Mouse (Mus musculus) hindbrain, embryonic 15.5 days (tissue): ENCODE measurements around the gene Nox3. TPM values are rescaled to one million over a fixed set of nuclear protein-coding genes. Genes with fewer than 3 reads are reported as not detected.

ENCODE experiments used
- ATAC-seq: fragments of 200-750 bp; cut with Nextera tagmentation; 2 replicates; pipeline ENCODE4 v1.8.0; 2017; ENCODE audit warnings: low read depth, moderate number of reproducible peaks, moderate TSS enrichment; ENCODE audit not compliant: low FRiP score
- H3K27ac ChIP-seq: fragments of 300-500 bp; sonication (generic); replicated peaks from 2 replicates; pipeline ENCODE4 v1.5.1; 2015; ENCODE audit warnings: mild to moderate bottlenecking, inconsistent platforms
- H3K27me3 ChIP-seq: fragments of 300-500 bp; sonication (generic); 2 replicates; pipeline ENCODE4 v1.6.1; 2015; ENCODE audit warnings: control low read depth, inconsistent platforms
- H3K36me3 ChIP-seq: fragments of 300-500 bp; sonication (generic); 2 replicates; pipeline ENCODE4 v1.6.1; 2015; ENCODE audit warnings: control low read depth, inconsistent platforms
- H3K4me1 ChIP-seq: fragments of 300-500 bp; sonication (generic); replicated peaks from 2 replicates; pipeline ENCODE4 v1.6.1; 2015; ENCODE audit warnings: control low read depth, inconsistent platforms
- H3K4me2 ChIP-seq: fragments of 300-500 bp; sonication (generic); 2 replicates; pipeline ENCODE4 v1.6.1; 2015; ENCODE audit warnings: moderate library complexity, mild to moderate bottlenecking, inconsistent platforms
- H3K4me3 ChIP-seq: fragments of 300-500 bp; sonication (generic); 2 replicates; pipeline ENCODE4 v1.5.1; 2015; ENCODE audit warnings: mild to moderate bottlenecking, inconsistent platforms
- H3K9ac ChIP-seq: fragments of 300-500 bp; sonication (generic); 2 replicates; pipeline ENCODE4 v1.6.1; 2015; ENCODE audit warnings: inconsistent platforms
- H3K9me3 ChIP-seq: fragments of 300-500 bp; sonication (generic); 2 replicates; pipeline ENCODE4 v1.6.1; 2016; ENCODE audit warnings: control low read depth, inconsistent platforms
- WGBS: fragments of 180-500 bp; shearing (Covaris S2); methylation state at CpG from one replicate; pipeline ENCODE4 v1.1.7; 2015; 5-methylcytosine and 5-hydroxymethylcytosine counted together
- polyA plus RNA-seq: library from polyadenylated mRNA; unstranded; fragments of >200 nt; fragmentation: Nextera tagmentation; extraction: Ambion mirVana; gene quantifications from 2 replicates; pipeline ENCODE4 v1.2.1, GENCODE M21; 2015

The Nox3 gene
- polyA plus RNA-seq, 1 experiment from 2014 or later = not detected

GRCm38 (mm10) chr17:3602954-3603672, 92.9 kb downstream of the Nox3 start:
- H3K4me1 ChIP-seq = no peaks in the 10 kb centered on the region; the same call in 1 of the 2 replicates
- no peaks in the 10 kb centered on the region for H3K36me3 ChIP-seq
- no peak overlapping the region for H3K27ac ChIP-seq
- WGBS = 87% methylated on average over 6 of the region's 6 CpGs
- no peak for ATAC-seq
- no peak overlapping the region for H3K4me2 ChIP-seq
- H3K4me3 ChIP-seq = no peak overlapping the region
- no peaks in the 10 kb centered on the region for H3K27me3 ChIP-seq
- H3K9ac ChIP-seq = no peak overlapping the region
- H3K9me3 ChIP-seq = no peaks in the 10 kb centered on the region

DNA sequence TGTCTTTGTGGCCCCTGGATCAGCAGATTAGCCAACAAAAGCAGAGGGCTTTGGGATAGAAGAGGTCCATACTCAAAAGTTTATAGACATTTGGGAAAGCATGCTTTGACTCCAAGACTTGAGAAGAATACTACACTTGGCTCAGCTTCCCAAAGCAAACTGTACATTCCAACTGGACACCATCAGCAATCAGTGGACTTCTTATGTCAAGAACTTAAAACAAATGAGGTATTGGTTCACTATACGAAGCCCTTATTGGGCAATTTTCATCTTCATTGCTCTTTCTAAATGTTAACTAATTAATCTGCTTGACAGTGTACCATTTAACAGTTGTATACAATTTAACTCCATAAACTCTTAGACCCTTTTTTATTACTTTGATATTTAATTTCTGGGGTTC, 97.7 kb downstream of the Nox3 start:
- no peak overlapping the region for H3K27ac ChIP-seq
- no peak overlapping the region for H3K4me3 ChIP-seq
- no peaks in the 10 kb centered on the region for H3K36me3 ChIP-seq
- no peak overlapping the region for H3K4me2 ChIP-seq
- ATAC-seq = no peak
- H3K27me3 ChIP-seq = no peaks in the 10 kb centered on the region
- no peak overlapping the region for H3K9ac ChIP-seq
- H3K4me1 ChIP-seq = no peaks in the 10 kb centered on the region; the same call in 1 of the 2 replicates
- H3K9me3 ChIP-seq = no peaks in the 10 kb centered on the region
- WGBS = 69% methylated on average over 1 of the region's 1 CpGs

DNA sequence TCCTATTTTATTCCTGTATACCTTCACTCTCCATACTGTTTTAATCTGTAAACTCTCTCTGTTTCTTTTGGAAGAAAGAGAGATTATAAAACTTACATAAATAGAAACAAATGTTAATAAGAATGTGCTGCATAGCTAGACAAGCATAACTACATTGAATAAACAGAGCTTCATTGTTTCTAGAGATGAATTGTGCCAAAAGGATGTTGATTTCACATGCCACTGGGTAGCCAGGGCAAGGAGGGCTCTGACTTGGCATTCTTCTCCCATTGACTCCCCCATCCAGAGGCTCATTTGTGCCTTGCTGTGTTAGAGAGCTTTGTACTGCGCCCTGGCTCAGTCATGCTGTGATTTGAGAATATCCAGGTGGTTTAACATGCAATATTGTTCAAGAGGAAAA, 98.2 kb downstream of the Nox3 start:
- no peak overlapping the region for H3K9ac ChIP-seq
- H3K27ac ChIP-seq = no peak overlapping the region
- H3K27me3 ChIP-seq = no peaks in the 10 kb centered on the region
- ATAC-seq = no peak
- H3K36me3 ChIP-seq = no peaks in the 10 kb centered on the region
- 68% methylated on average over 1 of the region's 1 CpGs for WGBS
- no peaks in the 10 kb centered on the region for H3K9me3 ChIP-seq
- no peaks in the 10 kb centered on the region; the same call in 1 of the 2 replicates for H3K4me1 ChIP-seq
- H3K4me2 ChIP-seq = no peak overlapping the region
- H3K4me3 ChIP-seq = no peak overlapping the region

DNA sequence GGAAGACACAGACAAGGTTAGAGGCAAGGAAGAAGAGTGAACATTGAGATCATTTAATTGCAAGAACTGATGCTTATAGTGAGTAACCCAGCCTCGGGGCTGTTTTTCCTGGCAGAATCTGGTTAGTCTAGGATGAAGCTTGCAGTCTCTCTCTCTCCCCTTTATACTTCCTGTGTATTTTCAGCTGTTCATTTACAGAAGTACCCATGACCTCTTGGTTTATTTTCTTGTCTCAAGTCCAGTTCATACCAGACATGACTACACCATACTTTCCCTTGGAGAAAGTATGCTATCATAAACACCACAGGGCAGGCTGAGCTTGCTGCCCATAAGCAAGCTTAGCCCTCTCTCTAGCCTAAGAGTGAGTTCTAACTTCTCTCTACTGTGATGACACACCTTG, 98.9 kb downstream of the Nox3 start:
- Histone ChIP-seq H3K4me2 (no peak overlapping the region), H3K4me3 (no peak overlapping the region), H3K27ac (no peak overlapping the region), H3K27me3 (no peaks in the 10 kb centered on the region), H3K36me3 (no peaks in the 10 kb centered on the region), H3K4me1 (no peaks in the 10 kb centered on the region; the same call in 1 of the 2 replicates), H3K9ac (no peak overlapping the region), H3K9me3 (no peaks in the 10 kb centered on the region)
- ATAC-seq = no peak
- WGBS = 68% methylated on average over 1 of the region's 1 CpGs

Other genes with a start within 250 kb of the Nox3 start
- gene Cldn20, start 163.7 kb downstream of the Nox3 start, polyA plus RNA-seq = 0.40 TPM in 1 of 2 replicates, not detected in the other
- 13.8 and 14.6 TPM in 2 replicates for gene Tfb1m, start 138.5 kb downstream of the Nox3 start, polyA plus RNA-seq